Mouse (Mus musculus): ENCODE results near the gene Slc35f3. TPM values are rescaled to one million over a fixed set of nuclear protein-coding genes. Genes with fewer than 3 reads are reported as not detected.

Slc35f3 gene
- total and polyA plus RNA-seq, 3 experiments = not detected

DNA sequence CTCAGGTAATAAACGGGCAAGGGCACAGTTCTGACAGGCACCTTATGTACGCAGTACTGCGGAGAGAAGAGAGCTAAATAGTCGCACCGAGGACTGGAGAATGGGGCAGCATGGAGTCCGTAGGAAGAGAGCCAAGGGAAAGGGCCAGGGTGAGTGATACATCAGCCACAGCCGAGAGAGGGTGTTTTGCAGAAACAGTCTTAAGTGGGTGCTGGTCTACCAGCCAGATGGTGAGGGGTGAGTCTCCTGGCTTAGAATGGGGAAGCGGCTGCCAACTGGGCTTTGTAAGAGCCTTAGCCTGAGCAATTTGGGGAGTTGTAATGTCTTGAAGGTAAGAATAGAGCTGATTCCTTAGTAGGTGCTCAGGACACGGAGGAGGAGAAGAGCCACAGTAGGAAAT, 8.8 kb downstream of the Slc35f3 start:
- H3K4me1 ChIP-seq (ENCODE audit: control insufficient read depth in 1 of 2, insufficient read depth in 2 of 2, low read length in 2 of 2) = no peaks in the 10 kb centered on the region
- H3K9ac ChIP-seq (ENCODE audit: control insufficient read depth, low read depth, low read length, poor library complexity, severe bottlenecking) = no peak overlapping the region
- H3K4me3 ChIP-seq (ENCODE audit: control insufficient read depth in 1 of 2, insufficient read depth in 1 of 2, low read depth in 2 of 2, low read length in 2 of 2) = no peak overlapping the region
- H3K79me2 ChIP-seq (ENCODE audit: control insufficient read depth, insufficient read depth, low read length, poor library complexity) = no peaks in the 10 kb centered on the region
- no peak overlapping the region for H3K27ac ChIP-seq (ENCODE audit: control insufficient read depth, low read depth, low read length)
- TF ChIP-seq NELFE (IDR thresholded peaks at IDR 0.05; ENCODE audit: low read depth, low read length) = no peak
- no peak for TF ChIP-seq JUND (IDR thresholded peaks at IDR 0.05; ENCODE audit: low read depth, low read length)
- no peak for TF ChIP-seq SMC3 (IDR thresholded peaks at IDR 0.05; ENCODE audit: low read depth, low read length)
- no peak for TF ChIP-seq MAFK (IDR thresholded peaks at IDR 0.05; ENCODE audit: borderline replicate concordance, low read depth, low read length)
- TF ChIP-seq UBTF (IDR thresholded peaks at IDR 0.05; ENCODE audit: borderline replicate concordance, insufficient read depth, low read depth, low read length) = no peak
- no peak for TF ChIP-seq POLR2AphosphoS2 (IDR thresholded peaks at IDR 0.05; ENCODE audit: low read length)
- no peak for TF ChIP-seq RAD21 (IDR thresholded peaks at IDR 0.05; ENCODE audit: low read depth, low read length)
- TF ChIP-seq MAX (IDR thresholded peaks at IDR 0.05; ENCODE audit: low read length) = no peak
- TF ChIP-seq E2F4 (IDR thresholded peaks at IDR 0.05; ENCODE audit: borderline replicate concordance, low read depth, low read length) = no peak
- no peak for TF ChIP-seq TAL1 (IDR thresholded peaks at IDR 0.05; ENCODE audit: low read length)
- H3K9me3 ChIP-seq (replicated peaks; ENCODE audit: insufficient read depth, low read length) = no peaks in the 10 kb centered on the region
- H3K36me3 ChIP-seq (ENCODE audit: control insufficient read depth in 1 of 2, insufficient read depth in 2 of 2, low read length in 2 of 2) = no peaks in the 10 kb centered on the region
- no peak for DNase-seq (ENCODE audit: low read depth, low spot score)
- no peaks in the 10 kb centered on the region for H3K27me3 ChIP-seq (ENCODE audit: control insufficient read depth in 1 of 2, insufficient read depth in 2 of 2, low read length in 2 of 2)

GRCm38 (mm10) chr8:126309015-126309414, 10.7 kb downstream of the Slc35f3 start:
- Histone ChIP-seq H3K36me3 (ENCODE audit: control insufficient read depth in 1 of 2, insufficient read depth in 2 of 2, low read length in 2 of 2) (no peaks in the 10 kb centered on the region), H3K4me3 (ENCODE audit: control insufficient read depth in 1 of 2, insufficient read depth in 1 of 2, low read depth in 2 of 2, low read length in 2 of 2) (no peak overlapping the region), H3K9me3 (replicated peaks; ENCODE audit: insufficient read depth, low read length) (no peaks in the 10 kb centered on the region), H3K4me1 (ENCODE audit: control insufficient read depth in 1 of 2, insufficient read depth in 2 of 2, low read length in 2 of 2) (no peaks in the 10 kb centered on the region), H3K9ac (ENCODE audit: control insufficient read depth, low read depth, low read length, poor library complexity, severe bottlenecking) (no peak overlapping the region), H3K79me2 (ENCODE audit: control insufficient read depth, insufficient read depth, low read length, poor library complexity) (no peaks in the 10 kb centered on the region), H3K27me3 (ENCODE audit: control insufficient read depth in 1 of 2, insufficient read depth in 2 of 2, low read length in 2 of 2) (no peaks in the 10 kb centered on the region), H3K27ac (ENCODE audit: control insufficient read depth, low read depth, low read length) (no peak overlapping the region)
- TF ChIP-seq POLR2A (IDR thresholded peaks at IDR 0.05; ENCODE audit: control insufficient read depth in 1 of 2, insufficient read depth in 1 of 2, low read depth in 1 of 2, low read length in 2 of 2, poor library complexity in 1 of 2) = no peak
- DNase-seq (ENCODE audit: low read depth, low spot score) = no peak

GRCm38 (mm10) chr8:126324931-126325330, 26.6 kb downstream of the Slc35f3 start:
- Histone ChIP-seq H3K9ac (ENCODE audit: control insufficient read depth, low read depth, low read length, poor library complexity, severe bottlenecking) (no peak overlapping the region), H3K79me2 (ENCODE audit: control insufficient read depth, insufficient read depth, low read length, poor library complexity) (no peaks in the 10 kb centered on the region), H3K9me3 (replicated peaks; ENCODE audit: insufficient read depth, low read length) (no peaks in the 10 kb centered on the region), H3K27me3 (ENCODE audit: control insufficient read depth in 1 of 2, insufficient read depth in 2 of 2, low read length in 2 of 2) (no peaks in the 10 kb centered on the region), H3K36me3 (ENCODE audit: control insufficient read depth in 1 of 2, insufficient read depth in 2 of 2, low read length in 2 of 2) (no peaks in the 10 kb centered on the region), H3K4me3 (ENCODE audit: control insufficient read depth in 1 of 2, insufficient read depth in 1 of 2, low read depth in 2 of 2, low read length in 2 of 2) (no peak overlapping the region), H3K4me1 (ENCODE audit: control insufficient read depth in 1 of 2, insufficient read depth in 2 of 2, low read length in 2 of 2) (no peaks in the 10 kb centered on the region), H3K27ac (ENCODE audit: control insufficient read depth, low read depth, low read length) (no peak overlapping the region)
- DNase-seq (ENCODE audit: low read depth, low spot score) = no peak
- TF ChIP-seq TCF12 (IDR thresholded peaks at IDR 0.05; ENCODE audit: low read depth, low read length) (no peak), NRF1 (IDR thresholded peaks at IDR 0.05; ENCODE audit: insufficient read depth, low read depth, low read length, poor library complexity, severe bottlenecking) (no peak), GATA1 (IDR thresholded peaks at IDR 0.05; ENCODE audit: low read depth, low read length) (no peak), ELF1 (IDR thresholded peaks at IDR 0.05; ENCODE audit: low read depth, low read length) (no peak), KAT2A (conservative IDR thresholded peaks at IDR 0.05; ENCODE audit: low read depth, low read length) (no peak), ZC3H11A (IDR thresholded peaks at IDR 0.05; ENCODE audit: low read depth, low read length) (no peak), USF1 (IDR thresholded peaks at IDR 0.05; ENCODE audit: low read depth, low read length) (no peak), RAD21 (IDR thresholded peaks at IDR 0.05; ENCODE audit: low read depth, low read length) (no peak), HCFC1 (IDR thresholded peaks at IDR 0.05; ENCODE audit: low read depth, low read length) (no peak), SIN3A (IDR thresholded peaks at IDR 0.05; ENCODE audit: low read length) (no peak), MYB (IDR thresholded peaks at IDR 0.05; ENCODE audit: low read depth, low read length) (no peak), BHLHE40 (IDR thresholded peaks at IDR 0.05; ENCODE audit: borderline replicate concordance, low read depth, low read length) (no peak), POLR2AphosphoS2 (IDR thresholded peaks at IDR 0.05; ENCODE audit: low read length) (no peak), E2F4 (IDR thresholded peaks at IDR 0.05; ENCODE audit: borderline replicate concordance, low read depth, low read length) (no peak), CTCF (IDR thresholded peaks at IDR 0.05 in 2 of 3, conservative IDR thresholded peaks at IDR 0.05 in 1 of 3; ENCODE audit: control insufficient read depth in 1 of 3, insufficient read depth in 1 of 3, low read depth in 2 of 3, low read length in 3 of 3, poor library complexity in 1 of 3, severe bottlenecking in 1 of 3) (no peak), ZMIZ1 (IDR thresholded peaks at IDR 0.05; ENCODE audit: low read depth, low read length) (no peak), ZNF384 (IDR thresholded peaks at IDR 0.05; ENCODE audit: low read depth, low read length) (no peak)

Data from MEL (cell line).